Mouse (Mus musculus): ENCODE measurements around the gene Usp3. TPM values are rescaled to one million over a fixed set of nuclear protein-coding genes. Genes with fewer than 3 reads are reported as not detected.
A peak's percentile ranks its signal among the peaks of the same experiment; 100 is the strongest.

Gene Usp3
- polyA plus RNA-seq, 1 experiment = 20.4 TPM

GRCm38 (mm10) chr9:66503879-66504411, 89.0 kb downstream of the Usp3 start:
- H3K4me3 ChIP-seq = no peak overlapping the region
- H3K4me2 ChIP-seq (ENCODE audit: low read depth) = no peak overlapping the region
- no peak overlapping the region for H3ac ChIP-seq (ENCODE audit: control insufficient read depth, insufficient read length)
- H3K27me3 ChIP-seq (ENCODE audit: control insufficient read depth, insufficient read depth, insufficient read length) = no peaks in the 10 kb centered on the region
- H3K36me3 ChIP-seq (ENCODE audit: control insufficient read depth, insufficient read depth) = peaks cover 26% of the 10 kb centered on the region
- H3K79me2 ChIP-seq (ENCODE audit: control insufficient read depth, insufficient read depth) = no peaks in the 10 kb centered on the region
- TF ChIP-seq TCF3 (IDR thresholded peaks at IDR 0.05; ENCODE audit: insufficient read length, low read depth) (no peak), REST (IDR thresholded peaks at IDR 0.05; ENCODE audit: insufficient read depth, insufficient read length) (no peak)

- H3K79me2 ChIP-seq (ENCODE audit: control insufficient read depth, insufficient read depth) = no peaks in the 10 kb centered on the region
- TF ChIP-seq POLR2A (IDR thresholded peaks at IDR 0.05; ENCODE audit: insufficient read length, low read depth) (no peak), CEBPB (IDR thresholded peaks at IDR 0.05; ENCODE audit: insufficient read depth, poor library complexity, severe bottlenecking) (no peak), POLR2AphosphoS2 (IDR thresholded peaks at IDR 0.05; ENCODE audit: insufficient read length, low read depth) (no peak), MAX (IDR thresholded peaks at IDR 0.05; ENCODE audit: low read depth) (no peak), E2F4 (IDR thresholded peaks at IDR 0.05; ENCODE audit: insufficient read depth) (no peak), REST (IDR thresholded peaks at IDR 0.05; ENCODE audit: insufficient read depth, insufficient read length) (no peak), MYOG (IDR thresholded peaks at IDR 0.05; ENCODE audit: control insufficient read depth in 1 of 3, insufficient read depth in 1 of 3, insufficient read length in 2 of 3, low read depth in 2 of 3) (no peak), TCF3 (IDR thresholded peaks at IDR 0.05; ENCODE audit: insufficient read length, low read depth) (no peak), MYOD1 (IDR thresholded peaks at IDR 0.05; ENCODE audit: control insufficient read depth in 1 of 3, insufficient read length in 2 of 3, low read depth in 2 of 3) (no peak), TCF12 (IDR thresholded peaks at IDR 0.05; ENCODE audit: insufficient read depth, poor library complexity, severe bottlenecking) (no peak), USF1 (IDR thresholded peaks at IDR 0.05; ENCODE audit: low read depth) (no peak), SRF (IDR thresholded peaks at IDR 0.05; ENCODE audit: control insufficient read depth, insufficient read length, low read depth) (no peak)
- no peak overlapping the region for H3ac ChIP-seq (ENCODE audit: control insufficient read depth, insufficient read length)
- H3K4me2 ChIP-seq (ENCODE audit: low read depth) = no peak overlapping the region
- H3K4me3 ChIP-seq = no peak overlapping the region
- H3K27me3 ChIP-seq (ENCODE audit: control insufficient read depth, insufficient read depth, insufficient read length) = no peaks in the 10 kb centered on the region
- H3K36me3 ChIP-seq (ENCODE audit: control insufficient read depth, insufficient read depth) = peaks cover 37% of the 10 kb centered on the region
Measured at GRCm38 (mm10) chr9:66501248-66501647, 91.7 kb downstream of the Usp3 start.

- Histone ChIP-seq H3K4me3 (no peak overlapping the region), H3K79me2 (ENCODE audit: control insufficient read depth, insufficient read depth) (no peaks in the 10 kb centered on the region), H3ac (ENCODE audit: control insufficient read depth, insufficient read length) (no peak overlapping the region), H3K27me3 (ENCODE audit: control insufficient read depth, insufficient read depth, insufficient read length) (no peaks in the 10 kb centered on the region), H3K4me2 (ENCODE audit: low read depth) (no peak overlapping the region), H3K36me3 (ENCODE audit: control insufficient read depth, insufficient read depth) (peaks cover 65% of the 10 kb centered on the region)
- TF ChIP-seq MYOD1 (IDR thresholded peaks at IDR 0.05; ENCODE audit: control insufficient read depth in 1 of 3, insufficient read length in 2 of 3, low read depth in 2 of 3) (no peak), POLR2AphosphoS2 (IDR thresholded peaks at IDR 0.05; ENCODE audit: insufficient read length, low read depth) (no peak), MYOG (IDR thresholded peaks at IDR 0.05; ENCODE audit: control insufficient read depth in 1 of 3, insufficient read depth in 1 of 3, insufficient read length in 2 of 3, low read depth in 2 of 3) (no peak), REST (IDR thresholded peaks at IDR 0.05; ENCODE audit: insufficient read depth, insufficient read length) (no peak), POLR2A (IDR thresholded peaks at IDR 0.05; ENCODE audit: insufficient read length, low read depth) (no peak), SRF (IDR thresholded peaks at IDR 0.05; ENCODE audit: control insufficient read depth, insufficient read length, low read depth) (no peak), TCF12 (IDR thresholded peaks at IDR 0.05; ENCODE audit: insufficient read depth, poor library complexity, severe bottlenecking) (no peak), E2F4 (IDR thresholded peaks at IDR 0.05; ENCODE audit: insufficient read depth) (no peak), TCF3 (IDR thresholded peaks at IDR 0.05; ENCODE audit: insufficient read length, low read depth) (no peak), MAX (IDR thresholded peaks at IDR 0.05; ENCODE audit: low read depth) (no peak), CEBPB (IDR thresholded peaks at IDR 0.05; ENCODE audit: insufficient read depth, poor library complexity, severe bottlenecking) (no peak), USF1 (IDR thresholded peaks at IDR 0.05; ENCODE audit: low read depth) (no peak)
Measured at GRCm38 (mm10) chr9:66493992-66494391, 99.0 kb downstream of the Usp3 start.

DNA sequence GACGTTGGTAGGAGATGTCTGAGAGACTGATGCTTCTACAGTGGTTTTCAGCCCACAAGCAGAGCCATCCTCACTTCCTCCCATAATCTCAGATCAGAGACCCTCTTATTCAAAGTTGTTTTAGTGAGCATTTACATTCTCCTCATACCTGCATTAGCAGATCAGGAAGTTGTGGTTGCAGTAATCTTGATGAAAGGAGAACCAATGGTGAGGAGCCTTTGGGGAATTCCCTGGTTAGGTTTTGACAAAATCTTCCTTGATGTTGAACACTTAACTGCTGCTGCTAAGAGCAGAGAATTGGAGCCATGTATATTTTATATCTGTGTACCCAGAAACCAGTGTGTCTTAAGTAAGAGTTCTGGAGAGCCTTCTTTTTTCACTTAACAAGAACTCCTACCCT, 100.6 kb downstream of the Usp3 start:
- no peak overlapping the region for H3ac ChIP-seq (ENCODE audit: control insufficient read depth, insufficient read length)
- no peak overlapping the region for H3K4me3 ChIP-seq
- H3K36me3 ChIP-seq (ENCODE audit: control insufficient read depth, insufficient read depth) = peaks cover 72% of the 10 kb centered on the region
- TF ChIP-seq TCF3 (IDR thresholded peaks at IDR 0.05; ENCODE audit: insufficient read length, low read depth) (no peak), POLR2A (IDR thresholded peaks at IDR 0.05; ENCODE audit: insufficient read length, low read depth) (no peak), USF1 (IDR thresholded peaks at IDR 0.05; ENCODE audit: low read depth) (no peak), MYOG (IDR thresholded peaks at IDR 0.05; ENCODE audit: control insufficient read depth in 1 of 3, insufficient read depth in 1 of 3, insufficient read length in 2 of 3, low read depth in 2 of 3) (no peak), MYOD1 (IDR thresholded peaks at IDR 0.05; ENCODE audit: control insufficient read depth in 1 of 3, insufficient read length in 2 of 3, low read depth in 2 of 3) (no peak), REST (IDR thresholded peaks at IDR 0.05; ENCODE audit: insufficient read depth, insufficient read length) (no peak), SRF (IDR thresholded peaks at IDR 0.05; ENCODE audit: control insufficient read depth, insufficient read length, low read depth) (no peak), TCF12 (IDR thresholded peaks at IDR 0.05; ENCODE audit: insufficient read depth, poor library complexity, severe bottlenecking) (no peak), E2F4 (IDR thresholded peaks at IDR 0.05; ENCODE audit: insufficient read depth) (no peak), CEBPB (IDR thresholded peaks at IDR 0.05; ENCODE audit: insufficient read depth, poor library complexity, severe bottlenecking) (no peak), MAX (IDR thresholded peaks at IDR 0.05; ENCODE audit: low read depth) (no peak), POLR2AphosphoS2 (IDR thresholded peaks at IDR 0.05; ENCODE audit: insufficient read length, low read depth) (no peak)
- H3K4me2 ChIP-seq (ENCODE audit: low read depth) = no peak overlapping the region
- no peaks in the 10 kb centered on the region for H3K79me2 ChIP-seq (ENCODE audit: control insufficient read depth, insufficient read depth)
- H3K27me3 ChIP-seq (ENCODE audit: control insufficient read depth, insufficient read depth, insufficient read length) = no peaks in the 10 kb centered on the region

- H3K79me2 ChIP-seq (ENCODE audit: control insufficient read depth, insufficient read depth) = no peaks in the 10 kb centered on the region
Measured at GRCm38 (mm10) chr9:66488786-66489185, 104.2 kb downstream of the Usp3 start.

More at GRCm38 (mm10) chr9:66488786-66489185, 104.2 kb downstream of the Usp3 start:
- Histone ChIP-seq H3K27me3 (ENCODE audit: control insufficient read depth, insufficient read depth, insufficient read length) (no peaks in the 10 kb centered on the region), H3ac (ENCODE audit: control insufficient read depth, insufficient read length) (no peak overlapping the region), H3K4me3 (no peak overlapping the region), H3K4me2 (ENCODE audit: low read depth) (no peak overlapping the region), H3K36me3 (ENCODE audit: control insufficient read depth, insufficient read depth) (peaks cover 71% of the 10 kb centered on the region)
- peak in 1 of 3 experiments; percentile 17 for TF ChIP-seq MYOG (IDR thresholded peaks at IDR 0.05; ENCODE audit: control insufficient read depth in 1 of 3, insufficient read depth in 1 of 3, insufficient read length in 2 of 3, low read depth in 2 of 3)
- no peak for TF ChIP-seq USF1 (IDR thresholded peaks at IDR 0.05; ENCODE audit: low read depth)
- no peak for TF ChIP-seq POLR2A (IDR thresholded peaks at IDR 0.05; ENCODE audit: insufficient read length, low read depth)

Measured in myocyte (in vitro differentiated cells).